In genomic region chr5:115738032-115738431, GRCm38 (mm10) we compare ENCODE assay signal across 22 mouse cellular contexts.
"Had no signal": no experiment of that assay in that cellular context is flagged by ENCODE, and none has a peak within 500 bp of the region (broad histone marks: within the 10 kb centered on the region; RNA-seq: fewer than 3 reads in every experiment).

No protein-coding gene starts in this region.

- H3K27ac ChIP-seq: limb, embryonic 12.5 days; limb, embryonic 15.5 days; liver, embryonic 15.5 days; macrophage; midbrain, embryonic 10.5 days; midbrain, embryonic 13.5 days; neural tube, embryonic 12.5 days; neural tube, embryonic 15.5 days; stomach, postnatal 0 days had no signal

- H3K4me1 ChIP-seq: limb, embryonic 12.5 days; limb, embryonic 15.5 days; liver, embryonic 15.5 days; megakaryocyte, embryonic 14.5 days; midbrain, embryonic 10.5 days; neural tube, embryonic 12.5 days had no signal

- H3K4me3 ChIP-seq: limb, embryonic 12.5 days; limb, embryonic 15.5 days; liver, embryonic 15.5 days; megakaryocyte, embryonic 14.5 days; midbrain, embryonic 10.5 days; midbrain, embryonic 13.5 days; neural tube, embryonic 12.5 days; neural tube, embryonic 15.5 days had no signal

- ATAC-seq: lung, postnatal 0 days; midbrain, embryonic 13.5 days had no signal

- H3K9me3 ChIP-seq: limb, embryonic 15.5 days; liver, embryonic 15.5 days; midbrain, embryonic 10.5 days; midbrain, embryonic 13.5 days; neural tube, embryonic 15.5 days had no signal

- H3K4me2 ChIP-seq: limb, embryonic 12.5 days; limb, embryonic 15.5 days; liver, embryonic 11.5 days; liver, embryonic 15.5 days; lung, embryonic 14.5 days; midbrain, embryonic 13.5 days; neural tube, embryonic 12.5 days; neural tube, embryonic 15.5 days had no signal

- H3K27me3 ChIP-seq: neural tube, embryonic 12.5 days; neural tube, embryonic 15.5 days had no signal

- H3K9ac ChIP-seq: limb, embryonic 12.5 days; limb, embryonic 15.5 days; liver, embryonic 15.5 days; lung, embryonic 14.5 days; midbrain, embryonic 13.5 days; neural tube, embryonic 12.5 days; neural tube, embryonic 15.5 days had no signal

- H3K36me3 ChIP-seq: limb, embryonic 12.5 days; limb, embryonic 15.5 days; liver, embryonic 15.5 days; midbrain, embryonic 10.5 days; midbrain, embryonic 13.5 days; neural tube, embryonic 12.5 days; neural tube, embryonic 15.5 days had no signal

- DNase-seq: kidney, adult 9 months; kidney, postnatal 14 days; kidney, postnatal 4 days; left cerebral cortex, postnatal 4 days; lung, embryonic 14.5 days; right cerebral cortex, adult 18-20 months; right cerebral cortex, postnatal 14 days; right cerebral cortex, postnatal 4 days; thymus, adult 18-20 months; thymus, postnatal 36 days had no signal
